Mouse (Mus musculus) forebrain, embryonic 15.5 days (tissue): ENCODE measurements around the gene Mfsd1. TPM values are rescaled to one million over a fixed set of nuclear protein-coding genes. Genes with fewer than 3 reads are reported as not detected.
A peak's percentile ranks its signal among the peaks of the same experiment; 100 is the strongest.

ENCODE experiments used
- ATAC-seq: fragments of 200-750 bp; cut with Nextera tagmentation; replicated peaks from 2 replicates; pipeline ENCODE4 v1.8.0; 2017; ENCODE audit warnings: mild to moderate bottlenecking, moderate TSS enrichment, moderate library complexity
- H3K27ac ChIP-seq: fragments of 300-500 bp; sonication (generic); replicated peaks from 2 replicates; pipeline ENCODE4 v1.5.1; 2015; ENCODE audit warnings: mild to moderate bottlenecking, inconsistent platforms
- H3K27me3 ChIP-seq: fragments of 300-500 bp; sonication (generic); 2 replicates; pipeline ENCODE4 v1.6.1; 2015; ENCODE audit warnings: inconsistent platforms
- H3K36me3 ChIP-seq: fragments of 300-500 bp; sonication (generic); 2 replicates; pipeline ENCODE4 v1.6.1; 2015; ENCODE audit warnings: mild to moderate bottlenecking, inconsistent platforms
- H3K4me1 ChIP-seq: fragments of 300-500 bp; sonication (generic); 2 replicates; pipeline ENCODE4 v1.6.1; 2015; ENCODE audit warnings: inconsistent platforms
- H3K4me2 ChIP-seq: fragments of 300-500 bp; sonication (generic); replicated peaks from 2 replicates; pipeline ENCODE4 v1.6.1; 2015; ENCODE audit warnings: mild to moderate bottlenecking, inconsistent platforms
- H3K4me3 ChIP-seq: fragments of 300-500 bp; sonication (generic); 2 replicates; pipeline ENCODE4 v1.5.1; 2015; ENCODE audit warnings: mild to moderate bottlenecking, inconsistent platforms
- H3K9ac ChIP-seq: fragments of 300-500 bp; sonication (generic); replicated peaks from 2 replicates; pipeline ENCODE4 v1.6.1; 2015; ENCODE audit warnings: mild to moderate bottlenecking, inconsistent platforms
- H3K9me3 ChIP-seq: fragments of 300-500 bp; sonication (generic); 2 replicates; pipeline ENCODE4 v1.6.1; 2016; ENCODE audit warnings: inconsistent platforms
- WGBS: fragments of 180-500 bp; shearing (Covaris S2); methylation state at CpG from one replicate; pipeline ENCODE4 v1.1.7; 2015; ENCODE audit warnings: mixed read lengths; 5-methylcytosine and 5-hydroxymethylcytosine counted together
- polyA plus RNA-seq: library from polyadenylated mRNA; unstranded; fragments of >200 nt; fragmentation: Nextera tagmentation; extraction: Ambion mirVana; gene quantifications from 2 replicates; pipeline ENCODE4 v1.2.1, GENCODE M21; 2015

Gene Mfsd1
- polyA plus RNA-seq, 1 experiment from 2014 or later = 36.3 TPM

- ATAC-seq = peak; percentile 63; the same call in 1 of the 2 replicates
- Histone ChIP-seq H3K9ac (no peak overlapping the region), H3K4me1 (no peaks in the 10 kb centered on the region), H3K36me3 (no peaks in the 10 kb centered on the region), H3K27ac (0 out of 2 replicates have a peak overlapping the region, but pooled peaks have one; percentile 31), H3K4me2 (no peak overlapping the region), H3K9me3 (no peaks in the 10 kb centered on the region), H3K27me3 (no peaks in the 10 kb centered on the region), H3K4me3 (no peak overlapping the region)
- 61% methylated on average over 7 of the region's 7 CpGs for WGBS
These were observed 63.3 kb downstream of the Mfsd1 start for GRCm38 (mm10) chr3:67645640-67646466.

Other genes with a start within 250 kb of the Mfsd1 start
- gene Mlf1, start 208.6 kb upstream of the Mfsd1 start, polyA plus RNA-seq = 13.7 and 19.7 TPM in 2 replicates
- gene Gm17402, start 207.6 kb upstream of the Mfsd1 start, polyA plus RNA-seq = not detected in 2 replicates
- gene Gfm1, start 152.6 kb upstream of the Mfsd1 start, polyA plus RNA-seq = 33.2 and 33.8 TPM in 2 replicates
- 57.5 and 64.1 TPM in 2 replicates for gene Lxn, start 118.8 kb upstream of the Mfsd1 start, polyA plus RNA-seq
- 0.69 and 0.88 TPM in 2 replicates for gene Rarres1, start 67.2 kb upstream of the Mfsd1 start, polyA plus RNA-seq